Mouse (Mus musculus) 3134 (cell line): ENCODE data around the gene Cbfa2t2.

ENCODE experiments used
- DNase-seq: peaks from one replicate; pipeline ENCODE4 v3.0.0-alpha.2; 2011; ENCODE audit warnings: low spot score; ENCODE audit not compliant: insufficient read length; ENCODE audit errors: extremely low read depth

The Cbfa2t2 gene

DNA sequence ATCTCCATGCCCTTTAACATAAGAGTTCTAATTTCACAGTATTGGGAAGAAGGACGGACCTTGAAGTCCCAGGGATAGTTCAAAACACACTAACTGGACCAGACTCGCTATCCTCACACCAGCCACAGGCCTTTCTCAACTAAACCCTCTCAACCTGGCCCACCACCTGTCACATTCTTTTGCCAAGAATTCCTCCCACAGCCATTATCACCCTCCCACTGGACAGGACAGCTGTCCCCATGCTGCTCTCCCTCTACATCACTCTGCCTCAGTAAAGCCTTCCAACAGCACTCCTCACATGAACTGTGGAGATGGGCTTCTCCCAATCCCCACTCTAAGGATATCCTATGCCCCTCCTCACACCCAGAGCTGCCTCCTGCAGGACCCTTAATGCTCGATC lies 129.3 kb downstream of the Cbfa2t2 start:
- DNase-seq = no peak

DNA sequence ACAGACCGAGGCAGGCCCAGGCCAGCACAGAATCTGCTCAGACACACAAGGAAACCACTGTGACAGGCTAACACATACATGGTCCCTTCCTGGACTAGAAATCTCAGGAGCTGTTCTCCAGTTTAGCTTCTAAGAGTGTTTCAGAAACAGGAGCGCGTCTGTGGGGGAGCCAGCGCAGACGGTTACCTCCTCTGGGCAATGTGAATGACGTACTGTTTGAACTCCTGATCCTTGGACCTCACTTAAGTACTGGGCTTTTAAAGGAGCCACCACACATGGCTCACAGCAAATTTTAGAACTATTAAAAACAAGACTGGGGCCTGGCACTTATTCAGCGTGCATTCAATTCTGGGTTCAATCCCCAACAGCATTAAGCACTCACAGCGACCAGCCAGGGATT lies 130.4 kb downstream of the Cbfa2t2 start:
- no peak for DNase-seq

DNA sequence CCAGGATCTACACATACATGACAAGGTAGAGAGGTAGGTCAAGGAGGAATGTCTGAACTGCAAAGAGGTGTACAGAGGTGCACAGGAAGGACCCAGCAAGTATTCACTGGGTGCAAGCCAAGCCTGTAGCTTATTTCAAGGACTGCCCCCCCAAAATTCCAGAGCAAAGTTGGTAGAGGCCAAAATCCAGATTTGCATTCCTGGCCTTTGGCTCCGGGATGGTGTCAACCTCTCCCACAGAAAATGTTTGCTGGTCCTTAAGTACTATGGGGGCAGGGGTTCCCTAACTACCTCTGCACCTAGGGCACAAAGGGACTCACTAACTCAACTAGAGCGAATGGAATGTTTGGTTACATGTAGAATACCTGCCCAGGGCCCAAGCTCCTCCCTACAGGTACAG lies 131.5 kb downstream of the Cbfa2t2 start:
- DNase-seq = no peak

DNA sequence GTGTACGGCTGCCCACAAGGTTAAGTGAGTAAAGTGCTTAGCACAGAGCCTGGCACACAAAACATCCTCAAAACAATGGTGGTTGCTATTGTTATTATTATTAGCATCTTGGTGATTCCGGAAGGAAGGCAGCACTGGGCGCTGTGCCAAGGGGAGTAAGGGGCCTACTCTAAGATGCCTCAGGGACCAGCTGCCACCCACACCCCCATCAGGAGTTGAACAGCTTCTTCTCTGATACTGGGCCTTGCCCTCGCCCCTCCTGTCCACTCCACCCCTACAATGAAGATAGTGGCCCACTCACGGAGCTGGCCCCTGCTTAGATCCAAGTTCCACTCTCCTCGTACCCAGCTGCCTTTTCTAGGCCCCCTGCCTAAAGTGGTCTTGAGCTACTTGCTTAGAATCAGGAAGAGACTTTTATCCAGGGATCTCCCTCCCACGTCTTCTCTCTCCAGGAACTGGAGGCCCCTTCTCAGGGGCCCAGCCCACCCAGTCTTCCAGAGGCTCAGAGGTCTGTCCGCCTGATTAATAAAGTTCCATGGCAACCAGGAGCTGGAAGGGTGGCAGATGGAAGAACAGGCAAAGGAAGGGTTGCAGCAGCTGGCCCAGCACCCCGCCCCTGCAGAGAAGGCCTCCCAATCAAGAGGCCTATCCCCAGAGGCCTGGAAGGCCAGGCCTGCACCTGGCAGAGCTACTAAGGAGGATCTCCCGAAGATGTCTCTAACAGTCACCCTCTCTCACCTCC lies 132.2 kb downstream of the Cbfa2t2 start:
- no peak for DNase-seq

DNA sequence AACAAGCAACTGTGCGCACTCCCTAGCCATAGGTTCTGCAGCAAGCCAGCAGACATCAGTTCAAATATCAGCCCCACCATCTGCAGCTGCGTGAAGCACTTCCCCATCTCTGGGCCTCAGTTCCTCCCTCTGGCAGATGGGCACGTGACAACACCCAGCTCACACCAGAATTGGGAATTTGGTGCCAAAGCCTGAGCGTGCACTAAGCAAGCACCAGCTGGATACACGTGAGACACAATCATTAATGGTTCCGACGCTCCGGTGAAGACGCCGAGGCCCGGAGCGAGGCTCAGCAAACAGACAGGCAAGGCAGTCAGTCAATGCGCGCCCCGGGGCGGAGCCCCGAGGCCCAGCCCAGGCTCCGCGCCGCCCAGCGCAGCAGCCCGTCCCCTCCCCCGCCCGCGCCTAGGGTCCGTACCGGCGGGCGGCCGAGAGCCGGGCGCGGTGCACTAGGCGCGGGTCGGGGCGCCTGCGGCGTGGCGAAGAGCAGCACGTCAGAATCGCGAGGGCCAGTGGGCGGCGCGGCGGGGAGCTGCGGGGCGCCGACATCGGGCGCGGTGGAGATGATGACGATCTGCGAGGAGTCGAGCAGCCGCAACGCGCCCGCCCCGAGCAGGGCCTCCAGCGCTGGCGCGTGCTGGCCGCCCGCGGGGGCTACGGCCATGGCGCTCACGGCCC lies 132.9 kb downstream of the Cbfa2t2 start:
- peak; percentile 84 for DNase-seq

DNA sequence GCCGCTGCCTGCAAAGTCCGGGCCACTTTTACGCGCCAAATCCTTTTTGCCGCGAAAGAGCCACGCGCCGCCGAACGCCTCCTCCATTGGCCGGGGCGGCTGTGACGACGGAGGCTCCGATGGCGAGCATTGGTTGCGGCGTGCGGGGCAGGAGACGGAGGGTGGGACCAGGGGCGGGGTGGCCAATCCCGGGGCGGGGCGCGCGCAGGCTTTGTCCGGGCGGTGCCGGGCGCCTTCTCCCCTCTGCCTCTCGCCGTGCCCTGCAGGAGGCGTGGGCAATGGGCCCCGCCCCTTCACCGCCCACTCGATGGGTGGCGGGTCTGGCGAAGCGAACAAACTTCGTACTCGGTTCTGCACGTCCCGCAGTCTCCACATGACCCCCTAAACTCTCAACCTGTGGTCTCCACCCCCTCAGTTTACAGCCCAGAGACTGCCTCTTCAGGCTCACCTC lies 133.6 kb downstream of the Cbfa2t2 start, which contains the start of gene E2f1:
Gene E2f1 (minus strand): TSS at position 57 of the 451 bp plus-strand sequence.
- peak; percentile 98 for DNase-seq

DNA sequence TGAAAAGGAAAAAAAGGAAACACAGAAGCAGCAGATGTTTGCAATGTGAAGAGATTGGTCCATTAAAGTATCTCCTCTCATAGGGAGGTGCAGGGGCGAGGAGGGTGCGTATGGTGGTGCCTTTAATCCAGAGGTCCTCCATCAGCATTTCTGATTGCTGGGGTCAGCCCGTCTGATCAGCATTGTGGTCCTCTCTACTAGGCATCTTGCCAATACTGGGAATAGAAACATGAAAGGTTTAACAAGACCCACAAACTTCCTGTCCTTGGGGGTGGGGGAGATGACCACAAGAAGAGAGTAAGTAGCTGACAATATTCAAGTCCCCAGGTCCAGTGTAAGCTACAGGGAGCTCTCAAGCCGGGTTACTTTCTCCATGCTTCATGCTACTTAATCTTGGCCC lies 134.4 kb downstream of the Cbfa2t2 start:
- peak; percentile 42 for DNase-seq

DNA sequence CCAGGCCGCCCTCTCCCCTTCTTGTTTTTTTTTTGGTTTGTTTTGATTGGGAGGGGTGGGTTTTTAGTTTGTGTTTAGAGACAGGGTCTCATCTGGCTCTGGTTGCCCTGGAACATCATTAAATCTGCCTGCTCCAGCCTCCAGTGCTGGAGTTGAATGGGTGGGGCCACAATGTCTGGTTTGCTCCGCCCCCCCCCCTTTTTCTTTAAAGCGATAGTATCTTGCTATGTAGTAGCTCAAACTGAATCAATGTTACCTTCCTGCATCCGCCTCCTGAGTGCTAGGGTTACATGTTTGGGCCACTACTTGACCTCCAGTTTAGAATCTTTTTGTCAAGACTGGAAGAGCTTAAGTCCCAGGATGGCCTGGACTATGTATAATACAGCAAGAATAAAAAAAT lies 135.0 kb downstream of the Cbfa2t2 start:
- no peak for DNase-seq

DNA sequence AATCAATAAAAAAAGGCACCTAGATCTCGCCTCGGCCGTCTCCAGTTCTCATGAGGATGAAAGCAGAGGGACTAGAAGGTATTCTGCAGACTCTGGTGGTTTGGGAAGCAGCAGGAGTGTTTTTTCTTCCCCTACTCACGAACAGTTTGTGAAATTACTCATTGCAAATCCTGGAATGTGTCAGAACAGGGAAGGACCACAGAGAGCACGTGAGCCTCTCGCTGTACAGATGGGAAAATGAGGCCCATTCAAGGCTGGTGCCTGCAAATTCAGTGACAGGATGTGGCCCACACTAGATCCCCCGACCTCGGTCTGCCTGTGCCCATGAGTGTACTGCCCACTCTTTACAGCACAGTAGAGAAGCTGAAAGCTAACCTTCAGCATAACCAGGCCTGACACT lies 135.7 kb downstream of the Cbfa2t2 start:
- peak; percentile 57 for DNase-seq

DNA sequence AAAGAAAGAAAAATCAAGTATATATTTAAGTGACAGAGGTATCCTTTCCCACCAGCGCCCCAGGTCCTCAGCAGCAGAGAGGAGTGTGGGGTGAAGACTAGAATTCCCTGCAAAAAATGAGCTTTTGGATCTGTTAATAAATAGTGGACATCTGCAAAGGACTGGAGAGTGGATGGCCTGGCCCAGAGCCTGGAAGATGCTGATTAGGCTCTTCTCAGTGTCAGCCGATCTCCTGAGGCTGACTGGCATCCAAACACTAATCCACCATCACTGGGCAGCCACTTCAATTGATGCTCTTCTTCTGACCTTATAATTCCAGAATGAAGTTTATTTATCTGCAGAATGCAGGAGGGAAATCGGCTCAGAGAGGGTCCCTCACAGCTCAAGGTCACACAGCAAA lies 136.7 kb downstream of the Cbfa2t2 start:
- DNase-seq = no peak

DNA sequence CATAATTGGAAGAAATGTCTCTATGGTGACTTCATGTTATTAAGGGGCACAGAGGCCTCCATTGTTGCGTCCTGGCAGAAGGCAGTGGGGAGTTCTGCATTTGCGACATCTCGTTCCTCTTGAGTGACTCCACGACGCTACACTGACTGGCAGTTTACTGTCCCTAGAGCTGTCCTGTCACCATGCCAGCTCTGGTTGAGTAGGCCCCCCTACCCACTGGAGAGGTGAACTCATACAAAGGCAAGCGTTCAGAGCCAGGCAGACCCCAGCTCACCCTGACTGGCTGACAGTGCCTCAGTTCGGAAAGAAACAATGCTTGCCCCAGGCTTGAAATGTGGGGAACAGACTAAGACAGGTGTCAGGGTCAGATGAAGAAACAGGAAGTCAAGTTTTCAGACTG lies 138.0 kb downstream of the Cbfa2t2 start:
- no peak for DNase-seq

DNA sequence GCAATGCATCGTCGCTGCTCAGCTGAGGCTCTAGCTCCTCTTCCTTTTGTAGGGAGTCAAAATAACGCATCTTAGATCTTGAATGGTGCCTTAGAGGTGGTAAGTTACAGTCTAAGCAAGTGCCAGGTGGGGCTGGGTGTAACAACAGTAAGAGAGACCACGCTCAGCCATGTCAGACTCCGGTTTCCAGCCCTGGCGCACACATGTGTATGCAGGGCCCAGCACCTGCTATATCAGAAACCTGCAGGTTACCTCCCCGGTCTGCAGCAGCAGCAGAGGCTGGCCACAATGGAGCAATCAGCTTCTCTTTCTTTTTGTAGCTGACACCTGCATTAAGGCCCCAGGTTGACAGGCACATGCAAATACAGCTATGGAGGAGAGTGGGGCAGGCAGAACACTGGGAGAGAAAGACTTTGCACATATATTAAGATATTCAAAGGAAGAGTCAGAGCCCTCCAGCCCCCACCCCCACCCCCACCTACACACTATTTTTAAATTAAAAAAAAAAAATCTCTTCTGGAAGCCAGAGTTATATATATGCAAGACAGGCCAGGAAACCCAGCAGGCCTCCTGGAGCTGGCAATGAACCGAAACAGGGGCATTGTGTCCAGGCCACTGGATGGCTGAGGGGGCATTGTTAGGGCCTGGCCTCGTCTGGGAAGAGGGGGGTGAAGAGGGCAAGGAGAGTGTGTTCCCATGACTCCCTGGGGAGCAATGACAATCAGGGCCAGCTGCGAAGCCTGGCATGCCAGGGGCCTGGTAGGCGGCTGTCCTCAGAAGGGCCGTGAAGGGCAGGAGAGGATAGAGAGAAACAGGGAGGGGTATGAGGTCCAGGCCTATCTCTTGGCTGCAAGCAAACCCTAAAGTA lies 140.8 kb downstream of the Cbfa2t2 start:
- DNase-seq = no peak

DNA sequence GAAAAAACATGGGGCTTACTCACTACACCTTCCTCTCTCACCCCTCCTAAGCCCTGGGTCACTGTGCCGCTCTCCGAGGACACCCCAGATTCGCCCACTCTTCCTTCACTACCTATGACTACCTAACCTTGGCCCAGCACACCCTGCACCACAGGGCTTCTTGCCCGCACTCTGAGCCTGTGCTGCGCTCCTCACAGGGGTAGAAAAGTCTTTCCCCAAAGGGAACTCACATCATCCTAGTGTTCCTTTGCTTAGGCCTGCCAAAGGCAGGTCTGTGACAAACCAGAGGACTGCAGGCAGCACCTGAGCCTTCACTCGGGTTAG lies 141.4 kb downstream of the Cbfa2t2 start:
- no peak for DNase-seq

DNA sequence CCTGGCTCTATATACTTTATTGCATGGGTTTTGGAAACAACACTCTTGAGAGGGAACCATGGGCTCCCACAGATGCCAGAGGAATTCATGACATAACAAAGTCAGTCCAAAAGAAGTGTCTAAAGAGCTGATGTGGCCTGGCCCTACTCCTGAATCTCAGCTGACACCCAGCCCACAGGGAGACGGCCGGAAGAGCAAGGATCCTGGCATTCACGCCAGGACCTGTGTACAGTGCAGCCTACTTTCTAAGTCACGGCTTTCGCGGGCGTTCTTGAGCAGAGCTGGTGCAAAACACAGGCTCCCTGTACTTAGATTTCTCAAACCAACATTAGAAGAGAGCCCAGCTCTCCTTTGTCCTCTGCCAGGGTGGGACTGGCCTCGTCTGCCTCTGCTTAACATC lies 144.3 kb downstream of the Cbfa2t2 start:
- DNase-seq = peak; percentile 40

DNA sequence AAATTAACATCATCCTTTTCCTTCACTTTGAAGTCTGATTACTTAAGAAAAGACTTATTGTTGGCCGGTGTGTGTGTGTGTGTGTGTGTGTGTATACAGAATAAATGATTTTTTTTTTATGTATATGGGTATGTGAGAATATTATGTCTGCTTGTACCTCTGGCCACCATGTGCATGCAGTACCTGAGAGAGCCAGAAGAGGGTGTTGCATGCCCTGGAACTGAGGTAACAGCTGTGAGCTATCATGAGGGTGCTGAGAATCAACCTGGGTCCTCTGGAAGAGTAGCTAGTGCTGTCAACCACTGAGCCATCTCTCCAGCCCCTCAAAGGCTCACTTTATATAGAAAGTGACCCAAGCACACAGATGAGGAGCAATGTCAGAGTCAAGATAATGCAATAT lies 145.1 kb downstream of the Cbfa2t2 start:
- DNase-seq = no peak

DNA sequence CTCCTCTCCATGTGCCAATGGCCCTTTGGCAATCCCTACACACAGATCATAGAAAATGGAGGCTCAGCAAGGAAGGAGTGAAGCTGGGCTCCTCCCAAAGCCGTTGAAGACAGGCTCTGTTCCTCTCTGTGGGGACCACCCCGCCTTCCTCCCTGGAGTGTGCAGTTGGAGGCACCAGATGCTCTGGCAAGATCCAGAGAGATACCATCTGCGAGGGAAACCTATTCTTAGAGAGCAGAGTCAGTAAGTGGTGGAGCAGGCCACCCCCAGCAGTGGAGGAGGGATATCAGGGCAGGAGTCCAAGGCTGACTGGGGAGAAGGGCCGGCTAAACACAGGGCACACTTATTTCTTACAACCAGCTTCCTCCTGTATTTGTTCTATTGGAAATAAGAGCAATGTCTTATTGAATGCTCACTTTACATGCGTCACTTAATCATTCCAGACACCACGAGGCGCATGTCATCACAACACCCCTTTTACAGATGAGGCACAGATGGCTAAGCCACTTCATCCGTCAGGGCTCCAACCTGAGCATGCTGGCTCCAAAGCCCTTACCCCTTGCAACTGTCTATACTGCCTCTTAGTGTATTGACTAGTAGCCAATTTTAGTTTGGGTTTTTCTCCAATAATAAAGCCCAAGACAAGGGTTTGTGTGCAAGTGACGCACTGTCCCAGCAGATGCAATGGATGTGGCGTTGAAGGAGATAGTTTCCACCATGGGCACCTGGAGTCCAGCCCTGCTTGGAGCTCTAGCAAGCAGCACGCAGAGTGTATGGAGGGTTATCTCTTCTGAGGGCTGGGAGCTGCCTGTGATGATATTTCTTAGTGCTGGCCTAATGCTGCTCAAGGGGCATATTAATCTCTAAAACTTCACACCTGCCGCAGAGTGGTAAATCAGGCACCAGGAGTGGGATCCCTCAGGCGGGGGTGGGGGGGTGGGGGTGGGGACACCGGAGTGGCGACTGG lies 147.9 kb downstream of the Cbfa2t2 start:
- no peak for DNase-seq

DNA sequence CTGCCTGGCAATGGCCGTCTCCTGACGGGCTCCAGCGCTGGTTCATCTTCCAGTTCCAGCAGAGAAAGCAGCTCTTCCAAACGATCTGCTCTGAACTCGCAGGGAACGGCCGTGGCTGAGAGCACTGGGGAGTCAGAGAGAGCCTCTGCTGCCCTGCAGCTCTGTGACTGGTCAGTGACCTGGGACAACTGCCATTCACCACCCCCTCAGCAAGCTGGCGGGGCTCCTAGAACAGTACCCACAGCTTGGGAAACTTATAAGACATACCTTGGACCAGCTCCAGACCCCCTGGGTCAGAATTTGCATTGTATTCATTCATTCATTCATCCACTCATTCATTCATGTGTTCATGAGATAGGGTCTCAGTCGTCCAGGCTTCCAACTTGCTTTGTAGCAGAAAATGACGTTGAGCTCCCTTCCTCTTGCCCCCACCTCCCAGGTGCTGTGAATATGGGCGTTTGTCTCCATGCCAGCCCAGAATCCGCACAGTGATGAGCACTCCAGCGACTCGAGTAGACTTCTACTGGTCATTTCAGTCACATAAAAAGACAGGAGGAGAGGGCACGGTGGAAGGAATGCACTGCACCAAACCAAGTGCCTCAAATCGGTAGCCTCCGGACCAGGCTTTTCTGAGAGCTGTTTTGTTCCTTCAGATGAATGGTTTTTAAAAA lies 148.8 kb downstream of the Cbfa2t2 start:
- DNase-seq = no peak

DNA sequence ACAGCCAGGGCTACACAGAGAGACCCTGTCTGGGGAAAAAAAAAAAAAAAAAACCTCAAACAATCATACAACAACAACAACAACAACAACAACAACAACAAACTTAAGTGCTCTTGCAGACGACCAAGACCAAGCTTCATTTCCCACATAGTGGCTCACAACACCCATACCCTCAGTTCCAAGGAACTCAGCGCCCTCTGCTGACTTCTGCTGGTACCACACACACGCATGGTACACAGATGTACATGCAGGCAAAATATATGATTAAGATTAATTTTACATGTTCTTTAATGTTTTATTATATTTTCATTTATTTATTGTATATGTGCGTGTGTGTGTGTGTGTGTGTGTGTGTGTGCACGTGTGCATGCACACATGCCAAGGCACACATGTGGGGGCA lies 150.1 kb downstream of the Cbfa2t2 start:
- DNase-seq = no peak
